Mouse (Mus musculus) CD4-positive, CD25-positive, alpha-beta regulatory T cell, adult 4 months (primary cell): ENCODE measurements around the gene Rbm33. TPM values are rescaled to one million over a fixed set of nuclear protein-coding genes. Genes with fewer than 3 reads are reported as not detected.

Experiments used
- ATAC-seq: one replicate; pipeline ENCODE4 v1.8.0; 2017
- polyA plus RNA-seq, 2 experiments: library from polyadenylated mRNA; unstranded; fragments of 100-300 nt; shearing (Covaris generic); gene quantifications; one replicate each; pipeline ENCODE4 v1.2.1; 2017

The Rbm33 gene
- polyA plus RNA-seq, 2 experiments from 2014 or later = 13.2 to 13.5 TPM

DNA sequence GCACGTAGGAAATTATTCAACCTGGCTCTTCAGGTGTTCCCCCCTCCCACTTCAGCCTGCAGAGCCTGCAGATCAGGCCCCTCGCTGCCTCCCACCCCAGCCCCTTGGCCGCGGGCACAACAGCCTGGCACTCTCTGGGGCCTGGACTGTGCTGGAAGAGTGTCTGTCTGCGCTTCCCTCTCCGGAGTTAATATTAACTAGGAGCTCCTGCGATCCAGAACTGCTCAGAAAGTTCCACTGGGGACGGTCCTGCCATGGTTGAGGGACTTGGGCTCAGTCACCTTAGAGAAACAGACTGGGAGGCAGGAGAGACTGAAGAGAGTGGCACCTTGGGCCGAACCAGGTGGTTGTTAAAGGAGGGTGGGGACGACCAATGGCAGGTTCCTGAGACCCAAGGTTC, 146.7 kb downstream of the Rbm33 start:
- no peak for ATAC-seq

DNA sequence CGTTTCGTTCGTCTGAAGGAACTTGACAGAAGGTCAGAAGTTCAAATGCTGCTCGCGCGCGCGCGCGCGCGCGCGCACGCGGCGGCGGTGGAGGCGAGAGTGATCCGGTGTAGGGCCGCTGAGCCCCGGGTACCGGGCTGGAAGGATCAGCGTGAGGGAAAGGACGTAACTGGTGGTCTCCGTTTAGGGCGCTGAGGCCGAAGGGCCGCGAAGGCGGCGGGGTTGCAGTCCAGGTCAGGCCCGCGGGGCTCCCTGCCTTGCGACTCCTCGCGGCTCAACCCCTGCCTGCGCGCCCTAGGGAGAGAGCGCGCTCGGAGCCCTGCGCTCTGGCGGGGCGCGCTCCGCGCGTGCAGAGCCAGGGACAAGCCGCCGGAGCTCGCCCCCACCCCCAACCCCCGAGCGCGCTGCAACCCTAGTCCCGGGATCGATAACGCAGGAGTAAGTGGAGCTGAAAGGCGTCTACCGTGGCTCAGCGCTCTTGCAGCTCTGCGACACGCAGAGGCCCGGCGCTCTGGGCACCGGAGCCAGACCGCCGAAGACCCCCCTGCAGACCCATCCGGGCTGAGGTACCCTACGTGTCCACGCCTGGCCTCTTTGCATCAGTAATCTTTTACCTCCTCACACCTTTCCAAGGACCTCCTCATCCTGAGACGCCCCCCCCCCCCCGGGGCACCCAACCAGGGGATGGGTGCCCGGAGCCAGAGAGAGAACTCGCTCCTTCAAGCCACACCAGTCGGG, 147.6 kb downstream of the Rbm33 start:
- no peak for ATAC-seq

DNA sequence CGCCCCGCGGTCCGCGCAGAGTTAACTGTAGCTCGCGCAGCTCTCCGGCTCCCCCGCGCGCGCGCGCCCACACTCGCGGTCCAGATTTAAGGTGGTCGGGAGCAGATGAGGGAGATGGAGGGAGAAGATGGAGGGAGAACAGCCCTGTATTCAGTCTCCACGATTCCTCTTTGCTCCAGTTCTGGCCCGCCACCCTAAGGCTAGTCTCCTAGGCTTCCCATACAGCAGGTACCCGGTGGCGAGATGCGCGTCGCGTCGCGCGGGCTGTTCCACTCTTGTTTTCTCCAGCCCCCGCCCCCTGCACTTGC, 148.1 kb downstream of the Rbm33 start:
- no peak for ATAC-seq

DNA sequence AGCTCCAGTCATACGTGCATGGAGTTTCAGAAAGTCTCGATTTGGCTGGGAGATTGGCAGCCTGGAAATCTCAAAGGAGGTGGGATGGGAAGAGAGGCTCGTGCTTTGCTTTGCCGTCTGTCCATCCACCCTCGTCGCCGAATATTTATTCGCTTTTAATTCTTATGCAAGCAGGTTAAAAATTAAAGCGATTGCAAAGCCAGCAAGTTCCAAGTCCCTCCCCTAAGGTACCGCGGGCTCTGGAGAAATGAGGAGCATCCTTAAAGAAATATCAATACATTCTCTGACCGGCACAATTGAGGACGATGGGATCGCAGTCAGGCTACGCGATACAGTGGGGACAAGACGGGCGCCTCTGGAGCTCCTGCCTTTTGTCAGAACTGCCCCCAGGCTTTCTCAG, 148.6 kb downstream of the Rbm33 start:
- ATAC-seq = no peak

DNA sequence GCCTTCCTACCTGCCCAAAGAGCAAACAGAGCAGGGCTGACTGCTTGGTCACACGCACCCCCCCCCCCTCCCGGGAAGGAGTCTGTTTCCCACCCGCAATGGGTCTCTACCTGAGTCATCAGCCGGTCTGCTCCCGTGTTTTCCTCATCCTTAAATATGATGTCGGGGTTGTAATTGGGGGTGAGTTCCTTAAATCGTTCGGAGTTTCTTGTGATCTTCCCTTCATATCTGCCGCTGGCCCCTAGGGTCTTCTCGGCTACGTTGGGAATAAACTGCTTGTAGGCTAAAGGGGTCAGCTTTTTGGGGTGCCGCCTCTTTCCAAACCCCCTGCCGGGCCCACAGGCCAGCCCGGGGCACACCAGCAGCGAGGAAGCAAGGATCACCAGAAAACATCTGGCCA, 149.4 kb downstream of the Rbm33 start:
- no peak for ATAC-seq

DNA sequence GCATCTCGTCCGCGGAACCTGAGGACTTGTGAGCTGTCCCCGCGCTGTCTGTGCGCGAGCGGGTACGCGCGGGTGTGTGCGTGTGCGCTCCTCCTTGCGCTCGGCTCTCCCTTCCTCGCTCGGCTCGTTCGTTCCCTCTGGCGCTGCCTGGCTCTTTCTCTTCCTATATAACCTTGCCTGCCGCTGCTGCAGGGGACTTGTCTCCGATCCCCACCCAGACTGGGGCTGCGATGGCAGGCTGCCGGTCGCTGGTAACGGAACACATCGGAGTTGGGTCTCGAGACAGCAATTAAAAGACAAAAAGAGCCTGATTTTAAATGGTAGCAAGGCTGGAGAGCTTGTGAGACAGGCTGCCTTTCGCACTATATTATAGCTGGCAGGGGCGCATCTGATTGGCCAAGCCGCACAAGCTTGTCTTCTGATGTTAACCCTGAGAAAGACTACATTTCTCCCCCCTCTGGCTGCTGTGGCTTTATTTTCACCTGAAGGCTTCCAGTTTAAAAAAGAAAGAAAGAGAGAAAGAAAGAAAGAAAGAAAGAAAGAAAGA, 149.9 kb downstream of the Rbm33 start, which contains the start of gene Shh:
Gene Shh (minus strand): TSS at position 497 of the 547 bp plus-strand sequence.
- no peak for ATAC-seq

Other genes starting within 250 kb of the Rbm33 start
- gene Insig1, start 245.8 kb upstream of the Rbm33 start, polyA plus RNA-seq = 10 to 100 TPM; 28.0 to 32.8 TPM
- not detected for gene En2, start 151.4 kb upstream of the Rbm33 start, polyA plus RNA-seq
- gene Cnpy1, start 71.3 kb upstream of the Rbm33 start, polyA plus RNA-seq = not detected
- not detected for gene Shh, start 150.1 kb downstream of the Rbm33 start, polyA plus RNA-seq